Mouse (Mus musculus): ENCODE measurements around the gene Rtel1.

- TF ChIP-seq CTCF (IDR thresholded peaks at IDR 0.05; ENCODE audit: borderline replicate concordance, insufficient read depth, low read length), result no peak
- 0 out of 2 replicates have a peak, but pooled peaks have one; percentile 5 for TF ChIP-seq POLR2A (IDR thresholded peaks at IDR 0.05; ENCODE audit: low read depth, low read length)
Observed at GRCm38 (mm10) chr2:181356780-181357179, 37.2 kb downstream of the Rtel1 start.
